Mouse (Mus musculus): Measurements from ENCODE around the gene Mid1.
A peak's percentile ranks its signal among the peaks of the same experiment; 100 is the strongest.
"Not testable (repeated sequence)": the region's sequence is repeated elsewhere in the genome, so short reads cannot be mapped to it uniquely, and the experiment has no call there.

Mid1 gene

GRCm38 (mm10) chrX:169986519-169987367, 301.7 kb downstream of the Mid1 start:
- DNase-seq (ENCODE audit: low spot score in 2 of 2), result peak; percentile 90 to 92

GRCm38 (mm10) chrX:169987368-169987837, 302.4 kb downstream of the Mid1 start:
- peak; percentile 67 to 75 for DNase-seq (ENCODE audit: low spot score in 2 of 2)

GRCm38 (mm10) chrX:169988571-169989218, 303.7 kb downstream of the Mid1 start:
- peak; percentile 37 to 70 for DNase-seq (ENCODE audit: low spot score in 2 of 2)

- DNase-seq (ENCODE audit: low spot score in 2 of 2), result peak in 1 of 2 experiments; percentile 39
Observed at GRCm38 (mm10) chrX:169989219-169989595, 304.2 kb downstream of the Mid1 start.

GRCm38 (mm10) chrX:169989691-169990631, 305.0 kb downstream of the Mid1 start:
- DNase-seq (ENCODE audit: low spot score in 2 of 2), result peak; percentile 80 to 92

- DNase-seq (ENCODE audit: low spot score in 2 of 2), result peak; percentile 100
Observed at GRCm38 (mm10) chrX:169991128-169991873, 306.3 kb downstream of the Mid1 start.

GRCm38 (mm10) chrX:169992086-169992930, 307.3 kb downstream of the Mid1 start:
- peak; percentile 58 to 64 for DNase-seq (ENCODE audit: low spot score in 2 of 2)

- DNase-seq (ENCODE audit: low spot score in 2 of 2), result peak; percentile 27 to 58
Observed at GRCm38 (mm10) chrX:169992951-169993547, 308.1 kb downstream of the Mid1 start.

- DNase-seq (ENCODE audit: low spot score in 2 of 2), result peak; percentile 69 to 82
Observed at GRCm38 (mm10) chrX:169994011-169994865, 309.2 kb downstream of the Mid1 start.

GRCm38 (mm10) chrX:169994866-169995711, 310.1 kb downstream of the Mid1 start:
- peak; percentile 7 to 44 for DNase-seq (ENCODE audit: low spot score in 2 of 2)

GRCm38 (mm10) chrX:169995909-169996521, 311.0 kb downstream of the Mid1 start:
- peak; percentile 19 to 55 for DNase-seq (ENCODE audit: low spot score in 2 of 2)

- DNase-seq (ENCODE audit: low spot score in 2 of 2), result peak; percentile 92 to 99
Observed at GRCm38 (mm10) chrX:169996926-169997325, 311.9 kb downstream of the Mid1 start.

- DNase-seq (ENCODE audit: low spot score in 2 of 2), result not testable (repeated sequence)
Observed at GRCm38 (mm10) chrX:169997456-169997853, 312.5 kb downstream of the Mid1 start.

GRCm38 (mm10) chrX:169997854-169998456, 313.0 kb downstream of the Mid1 start:
- peak; percentile 100 for DNase-seq (ENCODE audit: low spot score in 2 of 2)

GRCm38 (mm10) chrX:169998559-169999219, 313.7 kb downstream of the Mid1 start:
- DNase-seq (ENCODE audit: low spot score in 2 of 2), result peak in 1 of 2 experiments; percentile 31

GRCm38 (mm10) chrX:169999226-169999883, 314.4 kb downstream of the Mid1 start:
- peak; percentile 73 to 75 for DNase-seq (ENCODE audit: low spot score in 2 of 2)

Measured in thymus, postnatal 10 days (tissue).